ENCODE assay signal across 10 mouse cellular contexts in the genomic region with DNA sequence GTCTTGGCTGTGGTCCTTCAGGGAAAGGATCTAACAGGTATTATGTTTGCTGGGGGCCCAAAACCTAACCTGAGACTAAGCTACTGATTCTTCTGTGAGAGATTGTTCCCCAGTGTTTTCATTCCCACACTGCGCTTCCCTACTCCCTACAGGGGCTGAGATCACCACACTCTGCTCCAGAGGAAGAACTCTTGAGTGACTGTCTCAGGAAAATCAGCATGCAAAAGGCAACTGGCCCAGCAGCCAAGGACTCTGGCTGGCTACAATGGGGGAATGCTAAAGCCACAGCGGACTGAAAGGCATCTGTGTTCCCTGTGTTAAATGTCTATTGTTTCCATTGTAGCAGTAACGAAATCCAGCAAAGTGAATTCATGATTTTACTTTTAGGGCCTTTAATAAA. TPM values are rescaled to one million over a fixed set of nuclear protein-coding genes. Genes with fewer than 3 reads are reported as not detected.
DNase-seq lines count a peak whose midpoint lies in the region; ATAC-seq lines count a peak whose summit lies in the region.
"Had no signal": no experiment of that assay in that cellular context is flagged by ENCODE, and none has a peak within 500 bp of the region (broad histone marks: within the 10 kb centered on the region; RNA-seq: fewer than 3 reads in every experiment).

No protein-coding gene starts in this region.

- no peak overlapping the region for H3K4me2 ChIP-seq in embryonic facial prominence, embryonic 15.5 days (replicated peaks)
- no peak overlapping the region for H3K4me2 ChIP-seq in hindbrain, embryonic 16.5 days (ENCODE audit: low read length)
- H3K4me2 ChIP-seq in stomach, embryonic 16.5 days (ENCODE audit: low read depth, low read length): no peak overlapping the region
- H3K4me2 ChIP-seq: heart, embryonic 15.5 days; kidney, embryonic 15.5 days had no signal

- no peaks in the 10 kb centered on the region for H3K27me3 ChIP-seq in embryonic facial prominence, embryonic 15.5 days
- no peaks in the 10 kb centered on the region for H3K27me3 ChIP-seq in hindbrain, embryonic 16.5 days (replicated peaks; ENCODE audit: control insufficient read depth, insufficient read depth, low read length)
- no peaks in the 10 kb centered on the region for H3K27me3 ChIP-seq in stomach, embryonic 16.5 days (ENCODE audit: control insufficient read depth, insufficient read depth, low read length)
- H3K27me3 ChIP-seq: heart, embryonic 15.5 days; kidney, embryonic 15.5 days had no signal

- ATAC-seq in embryonic facial prominence, embryonic 15.5 days (ENCODE audit: insufficient number of reproducible peaks, low FRiP score, low TSS enrichment, low read depth): no peak
- ATAC-seq in hindbrain, embryonic 16.5 days: peak; percentile 70; the same call in 1 of the 2 replicates
- ATAC-seq in stomach, embryonic 16.5 days (ENCODE audit: insufficient read depth, low FRiP score): no peak

- no peaks in the 10 kb centered on the region for H3K9me3 ChIP-seq in embryonic facial prominence, embryonic 15.5 days (replicated peaks)
- no peaks in the 10 kb centered on the region for H3K9me3 ChIP-seq in hindbrain, embryonic 16.5 days (ENCODE audit: control insufficient read depth, low read length)
- H3K9me3 ChIP-seq in stomach, embryonic 16.5 days (replicated peaks; ENCODE audit: control insufficient read depth, low read length): no peaks in the 10 kb centered on the region
- H3K9me3 ChIP-seq: heart, embryonic 15.5 days; kidney, embryonic 15.5 days had no signal

- peaks cover 3% of the 10 kb centered on the region; the same call in 1 of the 2 replicates for H3K36me3 ChIP-seq in embryonic facial prominence, embryonic 15.5 days
- H3K36me3 ChIP-seq in hindbrain, embryonic 16.5 days (ENCODE audit: control insufficient read depth, insufficient read depth, low read length): no peaks in the 10 kb centered on the region
- H3K36me3 ChIP-seq in stomach, embryonic 16.5 days (ENCODE audit: control insufficient read depth, insufficient read depth, low read length): no peaks in the 10 kb centered on the region
- H3K36me3 ChIP-seq: heart, embryonic 15.5 days had no signal

- H3K27ac ChIP-seq in embryonic facial prominence, embryonic 15.5 days (replicated peaks): peak overlapping the region; percentile 34; the same call in 1 of the 2 replicates
- peak overlapping the region; percentile 40; the same call in 1 of the 2 replicates for H3K27ac ChIP-seq in hindbrain, embryonic 16.5 days (ENCODE audit: low read depth, low read length)
- H3K27ac ChIP-seq in stomach, embryonic 16.5 days (ENCODE audit: low read length): peak overlapping the region; percentile 53
- H3K27ac ChIP-seq: heart, embryonic 15.5 days; kidney, embryonic 15.5 days had no signal

- WGBS in embryonic facial prominence, embryonic 15.5 days: 48% methylated on average over 3 of the region's 3 CpGs
- 18% methylated on average over 3 of the region's 3 CpGs for WGBS in hindbrain, embryonic 16.5 days
- WGBS in stomach, embryonic 16.5 days: 69% methylated on average over 3 of the region's 3 CpGs

- H3K4me1 ChIP-seq in embryonic facial prominence, embryonic 15.5 days: peaks cover 25% of the 10 kb centered on the region
- peaks cover 2% of the 10 kb centered on the region for H3K4me1 ChIP-seq in hindbrain, embryonic 16.5 days (ENCODE audit: control insufficient read depth, insufficient read depth, low read depth, low read length)
- peaks cover 16% of the 10 kb centered on the region for H3K4me1 ChIP-seq in stomach, embryonic 16.5 days (ENCODE audit: control insufficient read depth, insufficient read depth, low read length)

- peak; percentile 58 to 64 for DNase-seq in right cerebral cortex, postnatal 10 days (ENCODE audit: low spot score in 2 of 2)
- no peak for DNase-seq in right cerebral cortex, adult 2 months (ENCODE audit: low spot score in 2 of 2)
- DNase-seq in thymus, postnatal 36 days: no peak
- DNase-seq in cerebellum, adult 18-20 months: no peak
- DNase-seq: left cerebral cortex, postnatal 4 days had no signal

- H3K4me3 ChIP-seq in embryonic facial prominence, embryonic 15.5 days (replicated peaks): no peak overlapping the region
- H3K4me3 ChIP-seq in hindbrain, embryonic 16.5 days (ENCODE audit: low read length): no peak overlapping the region
- H3K4me3 ChIP-seq in stomach, embryonic 16.5 days (replicated peaks; ENCODE audit: low read length): no peak overlapping the region
- H3K4me3 ChIP-seq: heart, embryonic 15.5 days; kidney, embryonic 15.5 days had no signal

- no peak overlapping the region for H3K9ac ChIP-seq in embryonic facial prominence, embryonic 15.5 days
- no peak overlapping the region for H3K9ac ChIP-seq in hindbrain, embryonic 16.5 days (ENCODE audit: low read depth, low read length)
- H3K9ac ChIP-seq in stomach, embryonic 16.5 days (ENCODE audit: low read length): no peak overlapping the region
- H3K9ac ChIP-seq: heart, embryonic 15.5 days; kidney, embryonic 15.5 days had no signal

RNA-seq across cellular contexts. Expression of a gene that starts 57.2 kb away (rescaled TPM):
- polyA plus RNA-seq in embryonic facial prominence, embryonic 15.5 days (2015; fragmentation: Nextera tagmentation; extraction: Ambion mirVana): 17.6 and 21.0 TPM in 2 replicates
- polyA plus RNA-seq in hindbrain, embryonic 16.5 days (2015; fragmentation: Nextera tagmentation; extraction: Ambion mirVana): 32.2 and 32.8 TPM in 2 replicates
- polyA plus RNA-seq in stomach, embryonic 16.5 days (2015; fragmentation: Nextera tagmentation; extraction: Ambion mirVana): 18.2 and 21.2 TPM in 2 replicates

Comparison
In these comparisons a context has a peak if more than half of its experiments do, and no peak if none do; other contexts are left out.
1. DNase-seq: peak in right cerebral cortex, postnatal 10 days (2 of 2); none in right cerebral cortex, adult 2 months (0 of 2), thymus, postnatal 36 days (0 of 2) and cerebellum, adult 18-20 months (0 of 2).
2. Peak in every context shown above with its lines, with median percentiles within 50 percentile points of each other: H3K27ac ChIP-seq.